Mouse (Mus musculus) lung, embryonic 16.5 days (tissue): ENCODE data around the gene Plppr3. TPM values are rescaled to one million over a fixed set of nuclear protein-coding genes. Genes with fewer than 3 reads are reported as not detected.

Source experiments
- ATAC-seq: fragments of 200-750 bp; cut with Nextera tagmentation; 2 replicates; pipeline ENCODE4 v1.8.0; 2017; ENCODE audit warnings: low read depth, mild to moderate bottlenecking, moderate library complexity
- H3K27ac ChIP-seq: fragments of 300-500 bp; sonication (generic); 2 replicates; pipeline ENCODE4 v1.5.1; 2014; ENCODE audit warnings: mild to moderate bottlenecking, control low read depth, low read length
- H3K27me3 ChIP-seq: fragments of 300-500 bp; sonication (generic); 2 replicates; pipeline ENCODE4 v1.6.1; 2014; ENCODE audit warnings: low read depth, low read length, mixed read lengths; ENCODE audit not compliant: control insufficient read depth, insufficient read depth
- H3K36me3 ChIP-seq: fragments of 300-500 bp; sonication (generic); 2 replicates; pipeline ENCODE4 v1.6.1; 2014; ENCODE audit warnings: low read length; ENCODE audit not compliant: control insufficient read depth, insufficient read depth
- H3K4me1 ChIP-seq: fragments of 300-500 bp; sonication (generic); replicated peaks from 2 replicates; pipeline ENCODE4 v1.6.1; 2014; ENCODE audit warnings: low read length, mixed read lengths; ENCODE audit not compliant: control insufficient read depth, insufficient read depth
- H3K4me2 ChIP-seq: fragments of 300-500 bp; sonication (generic); 2 replicates; pipeline ENCODE4 v1.6.1; 2014; ENCODE audit warnings: low read depth, low read length, control low read depth
- H3K4me3 ChIP-seq: fragments of 300-500 bp; sonication (generic); 2 replicates; pipeline ENCODE4 v1.5.1; 2014; ENCODE audit warnings: mild to moderate bottlenecking, low read length, control low read depth
- H3K9ac ChIP-seq: fragments of 300-500 bp; sonication (generic); 2 replicates; pipeline ENCODE4 v1.6.1; 2014; ENCODE audit warnings: low read length, control low read depth
- H3K9me3 ChIP-seq: fragments of 300-500 bp; sonication (generic); 2 replicates; pipeline ENCODE4 v1.6.1; 2016; ENCODE audit warnings: low read length; ENCODE audit not compliant: control insufficient read depth
- WGBS: fragments of 180-500 bp; shearing (Covaris S2); extraction: QIAGEN DNeasy Blood & Tissue Kit; methylation state at CpG from one replicate; pipeline ENCODE4 v1.1.7; 2014; 5-methylcytosine and 5-hydroxymethylcytosine counted together
- polyA plus RNA-seq: library from polyadenylated mRNA; unstranded; fragments of >200 nt; fragmentation: Nextera tagmentation; extraction: Ambion mirVana; gene quantifications from 2 replicates; pipeline ENCODE4 v1.2.1, GENCODE M21; 2015

Plppr3 gene
- polyA plus RNA-seq, 1 experiment from 2014 or later = 26.4 TPM

DNA sequence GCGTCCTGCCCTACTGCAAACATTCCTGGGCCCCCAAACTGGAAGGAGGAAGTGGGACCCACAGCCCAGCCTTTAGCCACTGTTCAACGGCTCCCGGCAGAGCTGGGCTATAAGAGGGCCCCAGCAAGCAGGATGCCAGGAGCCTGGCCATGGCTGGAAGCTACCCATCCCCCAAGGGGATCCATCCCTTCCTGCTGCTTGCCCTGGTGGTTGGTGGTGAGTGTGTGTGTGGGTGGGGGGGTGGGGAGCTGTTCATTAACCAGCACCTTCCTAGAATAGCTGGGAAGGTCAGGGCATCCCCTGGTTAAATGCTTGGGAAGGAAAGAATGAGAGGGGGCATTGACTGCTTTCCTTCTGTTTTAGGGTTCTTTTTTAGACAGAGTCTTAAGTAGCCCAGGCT, 5.1 kb upstream of the Plppr3 start:
- H3K9me3 ChIP-seq = no peaks in the 10 kb centered on the region
- H3K27ac ChIP-seq = no peak overlapping the region
- no peaks in the 10 kb centered on the region for H3K36me3 ChIP-seq
- 14% methylated on average over 3 of the region's 3 CpGs for WGBS
- no peak for ATAC-seq
- H3K4me3 ChIP-seq = no peak overlapping the region
- no peak overlapping the region for H3K4me2 ChIP-seq
- H3K4me1 ChIP-seq = peaks cover 21% of the 10 kb centered on the region
- H3K9ac ChIP-seq = no peak overlapping the region
- H3K27me3 ChIP-seq = peaks cover 3% of the 10 kb centered on the region

DNA sequence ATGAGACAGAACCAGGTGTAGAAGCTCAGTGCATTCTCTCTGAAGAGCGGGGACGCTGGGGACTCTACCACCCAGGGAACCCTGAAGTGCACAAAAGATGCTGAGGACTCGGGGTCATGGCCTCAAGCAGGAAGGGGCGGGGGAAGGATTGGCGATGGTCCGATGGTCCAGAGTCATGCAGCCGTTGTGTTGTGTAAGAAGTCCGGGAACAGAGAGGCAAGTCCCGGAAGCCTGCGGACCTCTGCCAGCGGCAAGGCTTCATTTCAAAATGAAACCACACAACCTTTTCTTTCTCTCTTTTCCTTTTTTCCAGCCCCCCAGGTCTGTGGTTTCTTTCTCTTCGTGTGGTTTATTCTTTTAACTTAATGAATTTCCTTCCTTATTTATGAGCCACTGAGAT, 3.3 kb upstream of the Plppr3 start:
- H3K9ac ChIP-seq = no peak overlapping the region
- no peak for ATAC-seq
- no peak overlapping the region for H3K4me3 ChIP-seq
- H3K4me1 ChIP-seq = peaks cover 29% of the 10 kb centered on the region
- H3K27me3 ChIP-seq = peaks cover 3% of the 10 kb centered on the region
- WGBS = 44% methylated on average over 12 of the region's 12 CpGs
- H3K4me2 ChIP-seq = no peak overlapping the region
- no peak overlapping the region for H3K27ac ChIP-seq
- no peaks in the 10 kb centered on the region for H3K9me3 ChIP-seq
- no peaks in the 10 kb centered on the region for H3K36me3 ChIP-seq

- H3K4me1 ChIP-seq = peaks cover 28% of the 10 kb centered on the region
- H3K27ac ChIP-seq = no peak overlapping the region
- H3K27me3 ChIP-seq = no peaks in the 10 kb centered on the region; the same call in 1 of the 2 replicates
- no peak overlapping the region for H3K4me3 ChIP-seq
- no peak overlapping the region for H3K9ac ChIP-seq
- WGBS = 50% methylated on average over 1 of the region's 1 CpGs
- H3K36me3 ChIP-seq = no peaks in the 10 kb centered on the region
- no peak for ATAC-seq
- no peak overlapping the region for H3K4me2 ChIP-seq
- H3K9me3 ChIP-seq = no peaks in the 10 kb centered on the region
Observed at GRCm38 (mm10) chr10:79877174-79877573, 2.7 kb upstream of the Plppr3 start.

DNA sequence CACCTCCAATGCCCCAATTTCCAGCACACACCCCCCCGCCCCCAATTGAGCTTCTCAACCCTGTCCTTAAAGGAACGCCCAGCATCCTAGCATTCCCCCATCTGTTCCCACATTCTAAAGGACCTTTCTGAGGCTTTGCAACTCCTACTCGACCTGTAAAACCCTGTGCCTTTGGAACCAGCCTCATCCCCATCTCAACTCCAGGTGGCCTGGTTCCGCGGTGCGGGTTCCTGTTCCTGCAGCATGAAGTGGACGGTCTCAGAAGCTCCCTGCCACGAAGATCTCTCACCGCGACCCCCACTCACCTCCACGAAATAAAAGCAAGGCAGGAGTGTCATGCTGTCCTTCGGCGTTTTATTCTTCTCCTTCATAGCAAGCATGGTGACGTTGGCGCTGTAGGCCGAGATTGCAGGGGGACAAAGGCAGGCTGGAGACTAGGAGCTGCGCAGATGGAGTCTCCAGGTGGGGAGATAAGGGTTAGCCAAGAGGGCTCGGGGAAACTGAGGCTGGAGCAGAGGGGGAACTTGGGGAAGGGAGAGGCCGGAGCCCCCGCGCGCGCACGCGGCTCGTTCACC, 632 bp downstream of the Plppr3 start:
- Histone ChIP-seq H3K4me1 (peaks cover 21% of the 10 kb centered on the region), H3K27me3 (no peaks in the 10 kb centered on the region), H3K36me3 (no peaks in the 10 kb centered on the region), H3K4me2 (peak overlapping the region; percentile 94), H3K4me3 (peak overlapping the region; percentile 74), H3K27ac (no peak overlapping the region), H3K9ac (peak overlapping the region; percentile 83), H3K9me3 (no peaks in the 10 kb centered on the region)
- ATAC-seq = no peak
- 1% methylated on average over 26 of the region's 26 CpGs for WGBS

DNA sequence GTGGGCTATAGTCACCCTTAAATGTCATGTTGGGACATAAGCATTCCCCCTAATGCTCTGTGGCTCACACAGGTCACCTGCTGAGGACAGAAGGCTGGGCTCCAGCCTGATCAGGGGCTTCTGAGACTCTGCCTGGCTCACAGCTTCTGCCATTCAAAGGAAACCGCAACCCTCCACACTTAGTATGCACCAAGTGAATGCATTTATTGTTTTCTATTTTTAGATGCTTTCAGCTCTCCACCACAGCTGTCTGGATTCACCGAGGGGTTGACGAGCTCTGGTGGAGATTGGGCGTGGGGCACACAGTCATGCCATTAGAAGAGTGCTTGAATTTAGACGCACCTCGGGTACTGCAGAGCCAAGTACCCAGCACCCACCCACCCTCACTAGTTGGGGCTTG, 1.1 kb downstream of the Plppr3 start:
- H3K4me3 ChIP-seq = peak overlapping the region; percentile 74
- ATAC-seq = no peak
- no peaks in the 10 kb centered on the region for H3K36me3 ChIP-seq
- peak overlapping the region; percentile 94 for H3K4me2 ChIP-seq
- peaks cover 21% of the 10 kb centered on the region for H3K4me1 ChIP-seq
- no peak overlapping the region for H3K27ac ChIP-seq
- H3K9me3 ChIP-seq = no peaks in the 10 kb centered on the region
- no peak overlapping the region; the same call in 1 of the 2 replicates for H3K9ac ChIP-seq
- no peaks in the 10 kb centered on the region for H3K27me3 ChIP-seq
- WGBS = 14% methylated on average over 6 of the region's 6 CpGs

- no peak overlapping the region for H3K4me3 ChIP-seq
- no peaks in the 10 kb centered on the region for H3K36me3 ChIP-seq
- H3K9ac ChIP-seq = no peak overlapping the region
- peaks cover 21% of the 10 kb centered on the region for H3K4me1 ChIP-seq
- no peak overlapping the region; the same call in 1 of the 2 replicates for H3K4me2 ChIP-seq
- 49% methylated on average over 3 of the region's 3 CpGs for WGBS
- no peak overlapping the region for H3K27ac ChIP-seq
- H3K27me3 ChIP-seq = no peaks in the 10 kb centered on the region
- no peak for ATAC-seq
- no peaks in the 10 kb centered on the region for H3K9me3 ChIP-seq
Observed at GRCm38 (mm10) chr10:79872862-79873261, 1.6 kb downstream of the Plppr3 start.

DNA sequence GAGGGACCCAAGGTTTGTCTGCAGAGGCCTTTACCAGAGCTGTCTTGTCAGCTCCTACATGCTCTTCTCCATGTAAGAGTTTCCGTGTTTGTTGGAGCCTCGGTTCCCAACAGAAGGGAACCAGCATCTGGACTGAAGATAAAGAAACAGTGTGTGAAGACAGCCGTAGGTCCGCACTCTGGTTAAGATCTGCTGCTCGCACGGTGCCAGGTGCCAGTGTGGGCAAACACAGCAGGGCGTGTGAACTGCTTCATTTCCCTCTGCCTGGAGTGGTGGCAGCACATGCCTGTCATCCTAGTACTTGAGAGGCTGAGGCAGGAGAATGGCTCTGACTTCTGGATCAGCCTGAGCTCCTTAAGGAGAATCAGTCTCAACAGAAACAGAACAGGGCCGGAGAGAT, 2.6 kb downstream of the Plppr3 start:
- no peak for ATAC-seq
- Histone ChIP-seq H3K27me3 (no peaks in the 10 kb centered on the region), H3K36me3 (no peaks in the 10 kb centered on the region), H3K9ac (no peak overlapping the region), H3K27ac (no peak overlapping the region), H3K9me3 (no peaks in the 10 kb centered on the region), H3K4me1 (peaks cover 18% of the 10 kb centered on the region), H3K4me2 (no peak overlapping the region), H3K4me3 (no peak overlapping the region)
- WGBS = 88% methylated on average over 8 of the region's 8 CpGs

DNA sequence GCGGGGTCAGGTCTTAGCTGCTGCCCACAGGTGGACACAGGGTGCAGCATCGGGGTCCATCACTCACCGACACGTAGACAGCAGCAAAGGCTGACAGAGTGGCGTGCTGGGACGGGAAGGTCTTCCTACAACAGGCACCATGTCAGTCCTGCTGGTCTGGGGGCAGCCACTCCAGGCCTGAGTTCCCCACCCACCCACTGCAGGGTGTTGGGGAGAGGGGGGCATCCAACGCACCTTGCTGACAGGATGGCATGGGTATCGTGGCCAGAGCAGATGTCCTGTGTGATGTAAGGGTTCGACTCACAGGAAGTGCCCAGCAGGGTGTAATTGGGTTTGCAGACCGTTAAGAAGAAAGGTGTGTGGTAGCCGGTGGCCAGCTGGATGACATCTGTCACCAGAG, 7.8 kb downstream of the Plppr3 start:
- no peak overlapping the region for H3K9ac ChIP-seq
- no peak overlapping the region for H3K4me2 ChIP-seq
- 74% methylated on average over 11 of the region's 11 CpGs for WGBS
- peaks cover 27% of the 10 kb centered on the region for H3K36me3 ChIP-seq
- no peak overlapping the region for H3K27ac ChIP-seq
- ATAC-seq = no peak
- H3K4me3 ChIP-seq = no peak overlapping the region
- H3K4me1 ChIP-seq = no peaks in the 10 kb centered on the region
- no peaks in the 10 kb centered on the region for H3K9me3 ChIP-seq
- no peaks in the 10 kb centered on the region for H3K27me3 ChIP-seq

- Histone ChIP-seq H3K9me3 (no peaks in the 10 kb centered on the region), H3K4me1 (no peaks in the 10 kb centered on the region), H3K4me2 (no peak overlapping the region), H3K36me3 (peaks cover 35% of the 10 kb centered on the region), H3K27ac (no peak overlapping the region), H3K27me3 (no peaks in the 10 kb centered on the region), H3K4me3 (no peak overlapping the region), H3K9ac (no peak overlapping the region)
- WGBS = 61% methylated on average over 19 of the region's 19 CpGs
- ATAC-seq = 0 out of 2 replicates have a peak, but pooled peaks have one; percentile 9
Observed at GRCm38 (mm10) chr10:79865801-79866295, 8.6 kb downstream of the Plppr3 start.
